Mouse (Mus musculus) liver, embryonic 14.5 days (tissue): ENCODE measurements at regions not wholly inside any gene's neighbourhood (a gene's known extent, or its start where the extent isn't known, plus 50 kb on each side); places are given as distances from the start of the nearest gene placed in this dataset.

Experiments used
- CTCF ChIP-seq: IDR thresholded peaks from 2 replicates; pipeline ENCODE4 v1.5.1; 2016; ENCODE audit warnings: antibody characterized with exemption, low read depth, control low read depth
- EP300 ChIP-seq: IDR thresholded peaks from 2 replicates; pipeline ENCODE4 v1.6.1; 2016; ENCODE audit warnings: antibody characterized with exemption, low read depth

DNA sequence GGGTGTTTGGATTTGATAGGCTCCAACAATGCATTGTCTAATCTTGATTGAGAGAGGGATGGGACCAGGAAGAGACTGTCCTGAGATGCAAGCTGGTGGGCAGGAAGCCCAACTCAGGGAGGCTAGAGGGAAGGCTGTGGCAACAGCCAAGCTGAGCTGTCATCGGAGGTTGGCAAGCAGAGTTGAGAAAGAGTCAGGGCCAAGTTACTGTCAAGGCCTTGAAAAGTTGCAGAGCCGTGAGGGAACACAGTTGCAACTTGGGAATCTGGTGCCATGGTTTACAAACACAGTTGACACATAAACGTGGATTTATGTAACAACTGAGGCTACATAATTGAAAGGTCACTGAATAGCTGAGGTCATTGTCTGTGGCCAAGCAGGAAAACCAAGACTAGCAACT lies 170.8 kb upstream of the Frmd6 start:
- no peak for TF ChIP-seq CTCF
- TF ChIP-seq EP300: no peak
